In the genomic region with DNA sequence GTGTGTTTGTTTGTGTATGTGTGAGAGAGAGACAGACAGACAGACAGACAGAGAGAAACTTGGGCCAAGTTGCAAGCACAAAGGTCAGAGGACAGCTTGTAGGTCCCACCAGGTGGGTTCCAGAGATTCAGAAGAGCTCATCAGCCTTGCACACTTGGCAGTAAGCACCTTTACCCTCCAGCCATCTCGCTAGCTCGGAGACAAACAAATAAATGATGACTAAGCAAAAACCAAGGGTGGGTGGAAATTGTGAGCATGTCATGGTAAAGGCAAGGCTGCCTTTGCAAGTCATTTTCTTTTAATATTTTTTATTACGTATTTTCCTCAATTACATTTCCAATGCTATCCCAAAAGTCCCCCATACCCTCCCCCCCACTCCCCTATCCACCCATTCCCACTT, we compare ENCODE assay signal across 47 mouse cellular contexts. TPM values are rescaled to one million over a fixed set of nuclear protein-coding genes. Genes with fewer than 3 reads are reported as not detected.
"Had no signal": no experiment of that assay in that cellular context is flagged by ENCODE, and none has a peak within 500 bp of the region (broad histone marks: within the 10 kb centered on the region; RNA-seq: fewer than 3 reads in every experiment).

No protein-coding gene starts in this region.

- H3K4me2 ChIP-seq: limb, embryonic 12.5 days; limb, embryonic 13.5 days; limb, embryonic 15.5 days; liver, embryonic 11.5 days; liver, embryonic 12.5 days; liver, embryonic 13.5 days; liver, embryonic 15.5 days; lung, embryonic 14.5 days; lung, embryonic 15.5 days; midbrain, embryonic 11.5 days; midbrain, embryonic 12.5 days; midbrain, embryonic 13.5 days; midbrain, embryonic 15.5 days; neural tube, embryonic 12.5 days had no signal

- H3K4me1 ChIP-seq: limb, embryonic 10.5 days; limb, embryonic 12.5 days; limb, embryonic 13.5 days; limb, embryonic 15.5 days; liver, embryonic 12.5 days; liver, embryonic 13.5 days; liver, embryonic 15.5 days; lung, embryonic 15.5 days; megakaryocyte, embryonic 14.5 days; midbrain, embryonic 10.5 days; midbrain, embryonic 12.5 days; midbrain, embryonic 13.5 days; midbrain, embryonic 15.5 days; neural tube, embryonic 12.5 days had no signal

- H3K27me3 ChIP-seq: limb, embryonic 12.5 days; limb, embryonic 13.5 days; limb, embryonic 15.5 days; liver, embryonic 12.5 days; liver, embryonic 13.5 days; liver, embryonic 15.5 days; lung, embryonic 15.5 days; midbrain, embryonic 12.5 days; midbrain, embryonic 13.5 days; midbrain, embryonic 15.5 days; neural tube, embryonic 12.5 days had no signal

- H3K9me3 ChIP-seq: limb, embryonic 10.5 days; limb, embryonic 12.5 days; limb, embryonic 13.5 days; limb, embryonic 15.5 days; liver, embryonic 12.5 days; liver, embryonic 13.5 days; liver, embryonic 15.5 days; lung, embryonic 15.5 days; megakaryocyte, embryonic 14.5 days; midbrain, embryonic 10.5 days; midbrain, embryonic 12.5 days; midbrain, embryonic 13.5 days; neural tube, embryonic 12.5 days had no signal

- H3K9ac ChIP-seq: limb, embryonic 12.5 days; limb, embryonic 13.5 days; limb, embryonic 15.5 days; liver, embryonic 12.5 days; liver, embryonic 13.5 days; liver, embryonic 14.5 days; liver, embryonic 15.5 days; liver, postnatal 0 days; lung, embryonic 14.5 days; lung, embryonic 15.5 days; midbrain, embryonic 12.5 days; midbrain, embryonic 13.5 days; midbrain, embryonic 15.5 days; neural tube, embryonic 12.5 days had no signal

- H3K4me3 ChIP-seq: limb, embryonic 10.5 days; limb, embryonic 12.5 days; limb, embryonic 13.5 days; limb, embryonic 15.5 days; liver, embryonic 12.5 days; liver, embryonic 13.5 days; liver, embryonic 15.5 days; lung, embryonic 15.5 days; megakaryocyte, embryonic 14.5 days; midbrain, embryonic 10.5 days; midbrain, embryonic 12.5 days; midbrain, embryonic 13.5 days; midbrain, embryonic 15.5 days; myocyte; neural tube, embryonic 12.5 days had no signal

- DNase-seq: left cerebral cortex, postnatal 4 days; liver; liver, embryonic 13.5 days; liver, postnatal 0 days; lung, adult 18-20 months; lung, adult 2 months; lung, embryonic 14.5 days; lung, postnatal 10 days; lung, postnatal 14 days; lung, postnatal 36 days; lung, postnatal 4 days; midbrain, embryonic 14.5 days had no signal

- H3K27ac ChIP-seq: limb, embryonic 10.5 days; limb, embryonic 12.5 days; limb, embryonic 13.5 days; limb, embryonic 15.5 days; liver, embryonic 12.5 days; liver, embryonic 13.5 days; liver, embryonic 14.5 days; liver, embryonic 15.5 days; lung, embryonic 15.5 days; macrophage; midbrain, embryonic 10.5 days; midbrain, embryonic 12.5 days; midbrain, embryonic 13.5 days; midbrain, embryonic 15.5 days; neural tube, embryonic 12.5 days had no signal

- H3K36me3 ChIP-seq: limb, embryonic 10.5 days; limb, embryonic 12.5 days; limb, embryonic 13.5 days; limb, embryonic 15.5 days; liver, embryonic 12.5 days; liver, embryonic 13.5 days; liver, embryonic 15.5 days; lung, embryonic 15.5 days; midbrain, embryonic 10.5 days; midbrain, embryonic 12.5 days; midbrain, embryonic 13.5 days; midbrain, embryonic 15.5 days; neural tube, embryonic 12.5 days had no signal

RNA-seq across cellular contexts. Expression of gene Gm648, which starts 4.2 kb away (rescaled TPM):
- total RNA-seq: left cerebral cortex, postnatal 10 days; left cerebral cortex, postnatal 14 days; left cerebral cortex, postnatal 25 days; left cerebral cortex, postnatal 36 days; left cerebral cortex, postnatal 4 days; liver, adult 2 months; megakaryocyte progenitor cell, adult 5-6 weeks; megakaryocyte, adult 5-6 weeks; megakaryocyte-erythroid progenitor cell, adult 5-6 weeks; midbrain, postnatal 0 days; monocyte, adult 5-6 weeks had no signal
- polyA plus RNA-seq: limb, embryonic 11.5 days; limb, embryonic 12.5 days; limb, embryonic 13.5 days; limb, embryonic 15.5 days; liver, adult 2 months; liver, embryonic 11.5 days; liver, embryonic 12.5 days; liver, embryonic 13.5 days; liver, embryonic 14.5 days; liver, embryonic 15.5 days; liver, embryonic 16.5 days; liver, postnatal 0 days; lung, adult 2 months; lung, embryonic 14.5 days; lung, embryonic 16.5 days; macrophage; midbrain, embryonic 10.5 days; midbrain, embryonic 11.5 days; midbrain, embryonic 14.5 days; midbrain, embryonic 16.5 days; neural tube, embryonic 11.5 days; neural tube, embryonic 12.5 days had no signal

RNA-seq across cellular contexts. Expression of gene Gm10477, which starts 29.0 kb away (rescaled TPM):
- total RNA-seq: left cerebral cortex, postnatal 10 days; left cerebral cortex, postnatal 14 days; left cerebral cortex, postnatal 25 days; left cerebral cortex, postnatal 36 days; left cerebral cortex, postnatal 4 days; liver, adult 2 months; megakaryocyte progenitor cell, adult 5-6 weeks; megakaryocyte, adult 5-6 weeks; megakaryocyte-erythroid progenitor cell, adult 5-6 weeks; midbrain, postnatal 0 days; monocyte, adult 5-6 weeks had no signal
- polyA plus RNA-seq: limb, embryonic 10.5 days; limb, embryonic 11.5 days; limb, embryonic 12.5 days; limb, embryonic 13.5 days; limb, embryonic 14.5 days; limb, embryonic 15.5 days; liver, adult 2 months; liver, embryonic 11.5 days; liver, embryonic 12.5 days; liver, embryonic 13.5 days; liver, embryonic 14.5 days; liver, embryonic 15.5 days; liver, embryonic 16.5 days; liver, postnatal 0 days; lung, adult 2 months; lung, embryonic 14.5 days; lung, embryonic 15.5 days; lung, embryonic 16.5 days; lung, postnatal 0 days; macrophage; midbrain, embryonic 10.5 days; midbrain, embryonic 11.5 days; midbrain, embryonic 12.5 days; midbrain, embryonic 13.5 days; midbrain, embryonic 14.5 days; midbrain, embryonic 15.5 days; midbrain, embryonic 16.5 days; midbrain, postnatal 0 days; myocyte; neural tube, embryonic 11.5 days; neural tube, embryonic 12.5 days had no signal
